Mouse (Mus musculus): ENCODE data around the gene Rasgrf1. TPM values are rescaled to one million over a fixed set of nuclear protein-coding genes. Genes with fewer than 3 reads are reported as not detected.

Rasgrf1 gene
- polyA plus RNA-seq, 1 experiment: 0.06 TPM

- Histone ChIP-seq H3K4me1 (ENCODE audit: control insufficient read depth, insufficient read depth, insufficient read length) (no peaks in the 10 kb centered on the region; the same call in 1 of the 2 replicates), H3K27me3 (ENCODE audit: control insufficient read depth, insufficient read depth, low read length) (peaks cover 2% of the 10 kb centered on the region; the same call in 1 of the 2 replicates), H3K27ac (ENCODE audit: insufficient read depth, low read length) (no peak overlapping the region), H3K4me3 (ENCODE audit: extremely low read depth, insufficient read depth, insufficient read length) (no peak overlapping the region), H3K36me3 (ENCODE audit: control insufficient read depth, insufficient read depth, low read length) (no peaks in the 10 kb centered on the region)
- WGBS: 69% methylated on average over 8 of the region's 8 CpGs
- TF ChIP-seq CTCF (IDR thresholded peaks at IDR 0.05; ENCODE audit: extremely low read depth, insufficient read depth, insufficient read length, insufficient replicate concordance) (no peak), POLR2A (IDR thresholded peaks at IDR 0.05; ENCODE audit: low read depth, low read length) (no peak)
- DNase-seq (ENCODE audit: low read depth in 1 of 2, low spot score in 2 of 2): no peak
Measured at GRCm38 (mm10) chr9:89870531-89871150, 39.1 kb upstream of the Rasgrf1 start.

DNA sequence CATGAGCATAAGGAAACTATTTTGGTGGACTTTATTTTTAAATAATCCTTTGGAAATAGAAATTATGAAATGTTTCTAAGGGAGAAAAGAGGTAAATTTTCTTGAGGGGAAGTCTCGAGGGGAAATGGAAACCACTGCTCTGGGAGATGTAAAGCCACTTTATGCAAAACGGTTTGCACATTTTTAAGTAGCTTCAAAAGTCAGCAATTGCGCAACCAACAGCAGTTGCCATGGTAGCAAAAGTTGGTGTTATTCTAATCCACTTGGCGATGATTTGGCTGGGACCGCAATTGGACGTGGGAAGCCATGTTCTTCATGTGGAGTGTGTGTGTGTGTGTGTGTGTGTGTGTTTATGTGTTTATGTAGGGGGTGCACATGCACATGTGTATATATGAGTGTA, 37.6 kb upstream of the Rasgrf1 start:
- TF ChIP-seq CTCF (IDR thresholded peaks at IDR 0.05; ENCODE audit: extremely low read depth, insufficient read depth, insufficient read length, insufficient replicate concordance) (no peak), POLR2A (IDR thresholded peaks at IDR 0.05; ENCODE audit: low read depth, low read length) (no peak)
- no peaks in the 10 kb centered on the region for H3K36me3 ChIP-seq (ENCODE audit: control insufficient read depth, insufficient read depth, low read length)
- no peaks in the 10 kb centered on the region; the same call in 1 of the 2 replicates for H3K4me1 ChIP-seq (ENCODE audit: control insufficient read depth, insufficient read depth, insufficient read length)
- WGBS: 4% methylated on average over 6 of the region's 6 CpGs
- H3K4me3 ChIP-seq (ENCODE audit: extremely low read depth, insufficient read depth, insufficient read length): no peak overlapping the region
- DNase-seq (ENCODE audit: low read depth in 1 of 2, low spot score in 2 of 2): peak in 1 of 2 experiments; percentile 15
- H3K27me3 ChIP-seq (ENCODE audit: control insufficient read depth, insufficient read depth, low read length): no peaks in the 10 kb centered on the region
- no peak overlapping the region for H3K27ac ChIP-seq (ENCODE audit: insufficient read depth, low read length)

DNA sequence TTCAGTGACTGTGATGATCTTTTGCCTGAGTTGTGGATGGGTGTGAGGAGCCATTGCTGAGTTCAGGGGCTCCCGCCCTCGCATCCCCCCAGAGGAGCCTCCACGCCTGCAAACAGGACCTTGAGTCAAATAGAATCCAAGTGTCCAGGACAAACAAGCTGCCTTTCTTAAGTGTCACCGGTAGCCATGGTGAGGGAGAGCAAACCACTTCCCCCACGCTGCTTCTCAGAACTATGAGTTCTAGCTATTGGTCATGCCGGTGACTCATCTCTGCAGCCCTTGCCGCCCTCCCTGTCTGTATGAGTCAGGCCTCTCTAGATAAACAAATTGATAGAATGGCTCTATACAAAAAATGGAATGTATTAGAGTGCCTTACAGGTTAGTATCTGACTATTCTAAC, 35.3 kb upstream of the Rasgrf1 start:
- Histone ChIP-seq H3K4me1 (ENCODE audit: control insufficient read depth, insufficient read depth, insufficient read length) (no peaks in the 10 kb centered on the region; the same call in 1 of the 2 replicates), H3K4me3 (ENCODE audit: extremely low read depth, insufficient read depth, insufficient read length) (no peak overlapping the region), H3K36me3 (ENCODE audit: control insufficient read depth, insufficient read depth, low read length) (no peaks in the 10 kb centered on the region), H3K27me3 (ENCODE audit: control insufficient read depth, insufficient read depth, low read length) (no peaks in the 10 kb centered on the region), H3K27ac (ENCODE audit: insufficient read depth, low read length) (no peak overlapping the region)
- WGBS: 31% methylated on average over 7 of the region's 7 CpGs
- no peak for TF ChIP-seq POLR2A (IDR thresholded peaks at IDR 0.05; ENCODE audit: low read depth, low read length)
- no peak for TF ChIP-seq CTCF (IDR thresholded peaks at IDR 0.05; ENCODE audit: extremely low read depth, insufficient read depth, insufficient read length, insufficient replicate concordance)
- DNase-seq (ENCODE audit: low read depth in 1 of 2, low spot score in 2 of 2): no peak

DNA sequence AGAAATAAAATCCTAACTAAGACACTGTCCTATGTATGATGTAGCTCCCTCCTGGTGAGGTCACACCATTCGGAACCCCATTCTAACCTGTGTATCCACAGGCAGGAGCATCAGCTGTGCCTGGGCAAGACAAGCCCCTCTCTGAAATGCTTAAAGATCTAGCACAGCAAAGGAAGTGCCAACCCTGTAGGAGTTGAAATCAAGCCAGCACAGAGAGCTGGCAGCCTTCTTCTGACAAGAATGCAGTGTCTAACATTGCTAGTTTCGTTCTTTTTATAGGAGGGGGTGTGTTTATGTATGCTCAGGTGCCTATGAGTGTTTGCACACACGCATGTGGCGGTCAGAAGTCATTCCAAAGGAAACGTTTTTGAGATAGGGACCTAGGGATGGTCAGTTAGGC, 34.2 kb upstream of the Rasgrf1 start:
- no peak for TF ChIP-seq POLR2A (IDR thresholded peaks at IDR 0.05; ENCODE audit: low read depth, low read length)
- no peak for TF ChIP-seq CTCF (IDR thresholded peaks at IDR 0.05; ENCODE audit: extremely low read depth, insufficient read depth, insufficient read length, insufficient replicate concordance)
- Histone ChIP-seq H3K4me1 (ENCODE audit: control insufficient read depth, insufficient read depth, insufficient read length) (no peaks in the 10 kb centered on the region; the same call in none of the 2 replicates), H3K36me3 (ENCODE audit: control insufficient read depth, insufficient read depth, low read length) (no peaks in the 10 kb centered on the region), H3K27ac (ENCODE audit: insufficient read depth, low read length) (no peak overlapping the region), H3K4me3 (ENCODE audit: extremely low read depth, insufficient read depth, insufficient read length) (no peak overlapping the region), H3K27me3 (ENCODE audit: control insufficient read depth, insufficient read depth, low read length) (0 out of 2 replicates have a peak, but pooled peaks cover 3% of the 10 kb centered on the region)
- DNase-seq (ENCODE audit: low read depth in 1 of 2, low spot score in 2 of 2): no peak
- WGBS: 72% methylated on average over 5 of the region's 5 CpGs

- 54% methylated on average over 11 of the region's 11 CpGs for WGBS
- H3K27me3 ChIP-seq (ENCODE audit: control insufficient read depth, insufficient read depth, low read length): peaks cover 3% of the 10 kb centered on the region; the same call in 1 of the 2 replicates
- TF ChIP-seq POLR2A (IDR thresholded peaks at IDR 0.05; ENCODE audit: low read depth, low read length) (no peak), CTCF (IDR thresholded peaks at IDR 0.05; ENCODE audit: extremely low read depth, insufficient read depth, insufficient read length, insufficient replicate concordance) (no peak)
- no peaks in the 10 kb centered on the region for H3K36me3 ChIP-seq (ENCODE audit: control insufficient read depth, insufficient read depth, low read length)
- no peaks in the 10 kb centered on the region; the same call in 1 of the 2 replicates for H3K4me1 ChIP-seq (ENCODE audit: control insufficient read depth, insufficient read depth, insufficient read length)
- no peak for DNase-seq (ENCODE audit: low read depth in 1 of 2, low spot score in 2 of 2)
- H3K4me3 ChIP-seq (ENCODE audit: extremely low read depth, insufficient read depth, insufficient read length): no peak overlapping the region
- H3K27ac ChIP-seq (ENCODE audit: insufficient read depth, low read length): no peak overlapping the region
Measured at GRCm38 (mm10) chr9:89878471-89879020, 31.2 kb upstream of the Rasgrf1 start.

DNA sequence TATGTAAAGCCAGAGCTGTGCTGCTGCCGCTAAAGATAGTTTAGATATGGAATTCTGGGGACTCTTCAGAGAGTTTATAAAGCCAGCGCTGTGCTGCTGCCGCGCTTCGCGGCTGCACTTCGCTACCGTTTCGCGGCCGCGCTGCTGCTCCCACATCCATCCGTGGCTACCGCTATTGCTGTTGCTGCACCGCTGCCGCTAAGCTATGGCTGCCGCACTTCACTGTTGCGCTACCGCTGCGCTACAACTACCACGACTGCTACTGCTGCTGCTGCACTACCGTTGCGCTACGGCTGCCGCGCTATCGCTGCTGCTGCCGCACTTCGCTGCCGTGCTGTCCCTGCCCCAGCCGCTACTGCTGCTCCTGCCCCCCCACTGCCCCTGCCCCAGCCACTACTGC, 30.1 kb upstream of the Rasgrf1 start:
- 56% methylated on average over 31 of the region's 31 CpGs for WGBS
- H3K27me3 ChIP-seq (ENCODE audit: control insufficient read depth, insufficient read depth, low read length): peaks cover 3% of the 10 kb centered on the region; the same call in 1 of the 2 replicates

GRCm38 (mm10) chr9:89881552-89881951, 28.2 kb upstream of the Rasgrf1 start:
- no peak overlapping the region for H3K4me3 ChIP-seq (ENCODE audit: extremely low read depth, insufficient read depth, insufficient read length)
- peaks cover 5% of the 10 kb centered on the region; the same call in 1 of the 2 replicates for H3K27me3 ChIP-seq (ENCODE audit: control insufficient read depth, insufficient read depth, low read length)
- H3K27ac ChIP-seq (ENCODE audit: insufficient read depth, low read length): no peak overlapping the region
- no peaks in the 10 kb centered on the region for H3K36me3 ChIP-seq (ENCODE audit: control insufficient read depth, insufficient read depth, low read length)
- no peak for DNase-seq (ENCODE audit: low read depth in 1 of 2, low spot score in 2 of 2)
- TF ChIP-seq CTCF (IDR thresholded peaks at IDR 0.05; ENCODE audit: extremely low read depth, insufficient read depth, insufficient read length, insufficient replicate concordance) (no peak), POLR2A (IDR thresholded peaks at IDR 0.05; ENCODE audit: low read depth, low read length) (no peak)
- WGBS: 59% methylated on average over 7 of the region's 7 CpGs
- H3K4me1 ChIP-seq (ENCODE audit: control insufficient read depth, insufficient read depth, insufficient read length): no peaks in the 10 kb centered on the region; the same call in 1 of the 2 replicates

More for the DNA sequence above, 30.1 kb upstream of the Rasgrf1 start:
- Histone ChIP-seq H3K4me1 (ENCODE audit: control insufficient read depth, insufficient read depth, insufficient read length) (no peaks in the 10 kb centered on the region; the same call in 1 of the 2 replicates), H3K27ac (ENCODE audit: insufficient read depth, low read length) (no peak overlapping the region), H3K36me3 (ENCODE audit: control insufficient read depth, insufficient read depth, low read length) (no peaks in the 10 kb centered on the region), H3K4me3 (ENCODE audit: extremely low read depth, insufficient read depth, insufficient read length) (no peak overlapping the region)
- TF ChIP-seq POLR2A (IDR thresholded peaks at IDR 0.05; ENCODE audit: low read depth, low read length) (no peak), CTCF (IDR thresholded peaks at IDR 0.05; ENCODE audit: extremely low read depth, insufficient read depth, insufficient read length, insufficient replicate concordance) (no peak)
- DNase-seq (ENCODE audit: low read depth in 1 of 2, low spot score in 2 of 2): no peak
